Mouse (Mus musculus) limb, embryonic 12.5 days (tissue): ENCODE results near the gene Dlst. TPM values are rescaled to one million over a fixed set of nuclear protein-coding genes. Genes with fewer than 3 reads are reported as not detected.

Source experiments
- ATAC-seq: fragments of 200-750 bp; cut with Nextera tagmentation; 2 replicates; pipeline ENCODE4 v1.8.0; 2017; ENCODE audit warnings: low read depth, moderate TSS enrichment; ENCODE audit not compliant: insufficient number of reproducible peaks, insufficient read depth, low FRiP score, low TSS enrichment
- H3K27ac ChIP-seq: fragments of 300-500 bp; sonication (generic); 2 replicates; pipeline ENCODE4 v1.5.1; 2016; ENCODE audit warnings: mild to moderate bottlenecking, moderate library complexity
- H3K27me3 ChIP-seq: fragments of 300-500 bp; sonication (generic); 2 replicates; pipeline ENCODE4 v1.6.1; 2016; ENCODE audit warnings: mild to moderate bottlenecking, moderate library complexity
- H3K36me3 ChIP-seq: fragments of 300-500 bp; sonication (generic); 2 replicates; pipeline ENCODE4 v1.6.1; 2016; ENCODE audit warnings: mild to moderate bottlenecking, moderate library complexity
- H3K4me1 ChIP-seq: fragments of 300-500 bp; sonication (generic); replicated peaks from 2 replicates; pipeline ENCODE4 v1.6.1; 2016
- H3K4me2 ChIP-seq: fragments of 300-500 bp; sonication (generic); 2 replicates; pipeline ENCODE4 v1.6.1; 2016; ENCODE audit warnings: mild to moderate bottlenecking, moderate library complexity
- H3K4me3 ChIP-seq: fragments of 300-500 bp; sonication (generic); replicated peaks from 2 replicates; pipeline ENCODE4 v1.5.1; 2016; ENCODE audit warnings: mild to moderate bottlenecking
- H3K9ac ChIP-seq: fragments of 300-500 bp; sonication (generic); replicated peaks from 2 replicates; pipeline ENCODE4 v1.6.1; 2016; ENCODE audit warnings: mild to moderate bottlenecking, moderate library complexity
- H3K9me3 ChIP-seq: fragments of 300-500 bp; sonication (generic); 2 replicates; pipeline ENCODE4 v1.6.1; 2016; ENCODE audit warnings: mild to moderate bottlenecking, moderate library complexity
- WGBS: fragments of 180-500 bp; shearing (Covaris S2); methylation state at CpG from one replicate; pipeline ENCODE4 v1.1.7; 2016; 5-methylcytosine and 5-hydroxymethylcytosine counted together
- polyA plus RNA-seq: library from polyadenylated mRNA; unstranded; fragments of >200 nt; fragmentation: Nextera tagmentation; extraction: Ambion mirVana; gene quantifications from 2 replicates; pipeline ENCODE4 v1.2.1, GENCODE M21; 2016

Dlst gene
- polyA plus RNA-seq = 113 and 115 TPM in 2 replicates

GRCm38 (mm10) chr12:85110698-85111592 lies at the start of gene Dlst, which contains the start of gene Prox2:
Dlst (plus strand) TSS chr12:85110833.
Prox2 (minus strand) TSS chr12:85110759.
- ATAC-seq = peak; percentile 90
- no peaks in the 10 kb centered on the region for H3K27me3 ChIP-seq
- H3K9me3 ChIP-seq = no peaks in the 10 kb centered on the region
- H3K27ac ChIP-seq = peak within 1 kb of the TSS; percentile 87
- H3K4me2 ChIP-seq = peak within 1 kb of the TSS; percentile 91
- peak within 1 kb of the TSS; percentile 99 for H3K4me3 ChIP-seq
- H3K36me3 ChIP-seq = peaks cover 18% of the 10 kb centered on the region
- H3K9ac ChIP-seq = peak within 1 kb of the TSS; percentile 96
- H3K4me1 ChIP-seq = peaks cover 33% of the 10 kb centered on the region
- under 1% methylated on average over 83 of the region's 83 CpGs for WGBS

GRCm38 (mm10) chr12:85071043-85071442 lies 39.6 kb upstream of the Dlst start:
- Histone ChIP-seq H3K36me3 (peaks cover 67% of the 10 kb centered on the region), H3K9ac (no peak overlapping the region), H3K27ac (no peak overlapping the region), H3K9me3 (no peaks in the 10 kb centered on the region), H3K27me3 (no peaks in the 10 kb centered on the region), H3K4me1 (no peaks in the 10 kb centered on the region), H3K4me2 (no peak overlapping the region), H3K4me3 (no peak overlapping the region)
- ATAC-seq = no peak

- Histone ChIP-seq H3K4me2 (no peak overlapping the region), H3K4me1 (no peaks in the 10 kb centered on the region), H3K27me3 (no peaks in the 10 kb centered on the region), H3K4me3 (no peak overlapping the region), H3K27ac (no peak overlapping the region), H3K9ac (no peak overlapping the region), H3K36me3 (peaks cover 37% of the 10 kb centered on the region), H3K9me3 (no peaks in the 10 kb centered on the region)
- ATAC-seq = no peak
- 88% methylated on average over 3 of the region's 3 CpGs for WGBS
These were observed 33.5 kb upstream of the Dlst start for GRCm38 (mm10) chr12:85077100-85077499.

DNA sequence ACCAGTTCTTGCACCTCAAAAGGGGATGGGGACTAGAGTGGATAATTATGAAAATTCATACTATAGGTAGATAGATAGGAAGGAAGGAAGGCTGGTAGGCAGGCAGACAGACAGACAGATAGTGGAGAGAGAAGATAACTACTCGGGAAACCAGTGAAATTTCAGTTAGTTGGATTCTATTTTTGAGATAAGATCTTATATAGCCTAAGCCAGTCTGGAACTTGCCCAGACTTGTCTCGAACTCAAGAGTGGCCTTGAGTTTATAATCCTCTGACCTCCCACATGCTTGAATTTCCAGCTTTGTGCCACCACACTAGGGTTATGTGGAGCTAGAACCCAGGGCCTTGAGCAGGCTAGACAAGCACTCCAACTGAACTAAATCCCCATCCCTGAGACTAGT lies 26.4 kb upstream of the Dlst start:
- Histone ChIP-seq H3K27ac (no peak overlapping the region), H3K4me3 (no peak overlapping the region), H3K36me3 (peaks cover 25% of the 10 kb centered on the region), H3K27me3 (no peaks in the 10 kb centered on the region), H3K4me2 (no peak overlapping the region), H3K9me3 (peaks cover 7% of the 10 kb centered on the region), H3K9ac (no peak overlapping the region), H3K4me1 (peaks cover 6% of the 10 kb centered on the region)
- WGBS = 87% methylated on average over 2 of the region's 2 CpGs
- no peak for ATAC-seq

GRCm38 (mm10) chr12:85084941-85085340 lies 25.7 kb upstream of the Dlst start:
- 74% methylated on average over 4 of the region's 4 CpGs for WGBS
- no peak overlapping the region for H3K27ac ChIP-seq
- H3K4me3 ChIP-seq = no peak overlapping the region
- H3K9me3 ChIP-seq = peaks cover 8% of the 10 kb centered on the region
- no peaks in the 10 kb centered on the region for H3K27me3 ChIP-seq
- H3K9ac ChIP-seq = no peak overlapping the region
- H3K36me3 ChIP-seq = peaks cover 30% of the 10 kb centered on the region
- peaks cover 6% of the 10 kb centered on the region for H3K4me1 ChIP-seq
- no peak for ATAC-seq
- H3K4me2 ChIP-seq = no peak overlapping the region

- H3K4me2 ChIP-seq = no peak overlapping the region
- WGBS = 40% methylated on average over 12 of the region's 12 CpGs
- ATAC-seq = no peak
These were observed 22.8 kb upstream of the Dlst start for GRCm38 (mm10) chr12:85087845-85088244.

GRCm38 (mm10) chr12:85091190-85091589 lies 19.4 kb upstream of the Dlst start:
- H3K4me2 ChIP-seq = no peak overlapping the region
- H3K4me1 ChIP-seq = peaks cover 23% of the 10 kb centered on the region
- peaks cover 8% of the 10 kb centered on the region for H3K9me3 ChIP-seq
- no peak for ATAC-seq
- no peaks in the 10 kb centered on the region for H3K27me3 ChIP-seq
- WGBS = 79% methylated on average over 3 of the region's 3 CpGs
- H3K27ac ChIP-seq = no peak overlapping the region
- peaks cover 36% of the 10 kb centered on the region for H3K36me3 ChIP-seq
- no peak overlapping the region for H3K9ac ChIP-seq
- no peak overlapping the region for H3K4me3 ChIP-seq

More at GRCm38 (mm10) chr12:85087845-85088244, 22.8 kb upstream of the Dlst start:
- Histone ChIP-seq H3K9ac (no peak overlapping the region; the same call in 1 of the 2 replicates), H3K9me3 (peaks cover 8% of the 10 kb centered on the region), H3K4me1 (peaks cover 6% of the 10 kb centered on the region), H3K27me3 (no peaks in the 10 kb centered on the region), H3K36me3 (peaks cover 36% of the 10 kb centered on the region), H3K4me3 (no peak overlapping the region), H3K27ac (no peak overlapping the region)

DNA sequence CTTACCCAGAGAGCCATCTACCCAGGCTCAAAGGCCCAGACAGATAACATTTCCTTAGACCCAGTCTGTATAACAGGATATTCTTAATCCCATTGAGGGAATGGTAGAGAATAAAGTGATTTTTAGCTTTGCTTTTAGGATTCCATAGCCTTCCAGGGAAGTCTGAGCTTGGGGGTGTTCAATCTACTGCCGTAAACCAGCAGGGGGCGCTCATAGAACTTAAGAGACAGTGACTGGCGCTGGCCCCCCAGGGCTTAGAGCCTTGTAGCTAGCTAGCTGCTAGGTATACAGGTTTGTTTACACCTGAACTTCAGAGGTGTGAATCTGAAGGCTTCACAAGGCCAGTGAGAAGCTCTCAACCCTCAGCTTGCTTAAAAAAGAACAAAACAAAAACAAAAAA lies 18.4 kb upstream of the Dlst start:
- no peak for ATAC-seq
- peaks cover 30% of the 10 kb centered on the region for H3K4me1 ChIP-seq

DNA sequence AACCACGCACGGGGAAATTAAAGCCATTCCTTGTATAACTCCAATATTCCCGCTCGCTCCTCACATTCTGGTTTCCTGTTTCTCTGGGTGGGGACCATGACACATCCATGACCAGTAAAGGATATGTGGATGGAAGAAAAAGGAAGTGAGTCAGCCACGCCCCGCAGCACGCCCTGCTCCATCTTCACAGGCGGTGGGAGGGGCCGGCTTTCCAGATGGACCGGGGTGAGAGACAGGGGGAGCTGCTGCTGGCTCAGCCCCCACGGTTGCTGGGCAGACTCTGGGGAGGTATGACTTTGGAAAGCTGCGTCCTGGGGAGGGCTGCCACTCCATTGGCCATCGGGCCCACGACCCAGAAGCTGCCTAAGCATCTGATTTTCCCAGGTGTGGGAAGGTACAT lies 16.6 kb upstream of the Dlst start:
- peaks cover 15% of the 10 kb centered on the region for H3K36me3 ChIP-seq
- H3K4me1 ChIP-seq = peaks cover 25% of the 10 kb centered on the region
- H3K9me3 ChIP-seq = peaks cover 3% of the 10 kb centered on the region; the same call in 1 of the 2 replicates
- no peaks in the 10 kb centered on the region for H3K27me3 ChIP-seq
- 28% methylated on average over 14 of the region's 14 CpGs for WGBS
- H3K4me2 ChIP-seq = no peak overlapping the region
- H3K27ac ChIP-seq = peak overlapping the region; percentile 26; the same call in 1 of the 2 replicates
- H3K9ac ChIP-seq = no peak overlapping the region
- ATAC-seq = no peak
- H3K4me3 ChIP-seq = no peak overlapping the region

More for the DNA sequence above, 18.4 kb upstream of the Dlst start:
- H3K4me3 ChIP-seq = no peak overlapping the region
- H3K27ac ChIP-seq = 0 out of 2 replicates have a peak overlapping the region, but pooled peaks have one; percentile 12
- H3K4me2 ChIP-seq = no peak overlapping the region
- peaks cover 33% of the 10 kb centered on the region for H3K36me3 ChIP-seq
- 7% methylated on average over 3 of the region's 3 CpGs for WGBS
- peaks cover 8% of the 10 kb centered on the region for H3K9me3 ChIP-seq
- H3K9ac ChIP-seq = no peak overlapping the region
- H3K27me3 ChIP-seq = no peaks in the 10 kb centered on the region

DNA sequence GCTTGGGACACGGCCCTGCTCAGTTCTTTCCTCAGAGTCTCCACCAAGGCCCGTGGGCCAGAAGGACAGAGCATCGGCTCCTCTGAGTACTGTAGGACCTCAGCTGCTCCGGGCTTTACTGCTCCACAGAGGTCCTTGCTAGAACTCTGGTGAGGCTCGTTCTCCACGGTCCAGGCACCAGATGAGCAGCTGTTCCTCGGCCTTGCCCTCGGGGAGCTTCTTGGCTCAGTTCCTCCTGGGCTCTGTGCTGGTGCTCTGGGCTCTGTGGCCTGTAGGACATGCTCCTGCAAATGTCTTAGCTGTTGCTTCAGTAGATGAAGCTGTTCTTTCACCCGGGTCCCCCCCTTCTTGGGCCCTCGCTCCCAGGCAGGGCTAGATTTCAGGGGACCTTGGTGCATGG lies 15.9 kb upstream of the Dlst start:
- 73% methylated on average over 10 of the region's 10 CpGs for WGBS
- Histone ChIP-seq H3K36me3 (peaks cover 8% of the 10 kb centered on the region), H3K27ac (peak overlapping the region; percentile 26; the same call in 1 of the 2 replicates), H3K4me3 (no peak overlapping the region), H3K4me1 (peaks cover 25% of the 10 kb centered on the region), H3K9ac (no peak overlapping the region), H3K27me3 (no peaks in the 10 kb centered on the region), H3K4me2 (no peak overlapping the region), H3K9me3 (no peaks in the 10 kb centered on the region)
- no peak for ATAC-seq

DNA sequence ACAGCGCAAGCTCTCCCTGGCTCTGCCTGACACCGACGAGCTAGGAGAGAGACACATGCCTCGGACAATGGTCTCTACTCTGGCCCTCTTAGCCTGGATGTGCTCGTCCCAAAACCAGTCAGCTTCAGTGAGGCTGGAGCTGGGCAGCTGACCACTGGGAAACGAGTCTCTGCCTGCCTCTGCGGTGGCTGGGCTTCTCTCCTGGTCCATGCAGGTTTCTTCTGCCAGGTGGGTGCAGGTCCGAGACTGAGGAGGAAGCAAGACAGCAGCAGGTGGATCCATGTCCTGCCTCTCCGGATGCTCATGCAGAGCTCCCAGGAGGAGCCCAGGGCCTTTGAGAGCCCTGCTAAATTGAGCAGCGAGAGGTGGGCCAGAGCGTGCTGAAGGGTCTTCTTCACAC lies 15.5 kb upstream of the Dlst start:
- peaks cover 25% of the 10 kb centered on the region for H3K4me1 ChIP-seq
- H3K9ac ChIP-seq = no peak overlapping the region
- no peaks in the 10 kb centered on the region for H3K27me3 ChIP-seq
- no peak overlapping the region for H3K4me3 ChIP-seq
- ATAC-seq = no peak
- H3K36me3 ChIP-seq = peaks cover 6% of the 10 kb centered on the region; the same call in 1 of the 2 replicates
- no peak overlapping the region for H3K4me2 ChIP-seq
- WGBS = 86% methylated on average over 11 of the region's 11 CpGs
- no peak overlapping the region for H3K27ac ChIP-seq
- H3K9me3 ChIP-seq = no peaks in the 10 kb centered on the region
